32 mouse cellular contexts compared by ENCODE assay signal in genomic region chr14:94522007-94522406, GRCm38 (mm10).
A peak's percentile ranks its signal among the peaks of the same experiment; 100 is the strongest.
DNase-seq lines count a peak whose midpoint lies in the region; ATAC-seq and TF ChIP-seq lines count a peak whose summit lies in the region.
"Had no signal": no experiment of that assay in that cellular context is flagged by ENCODE, and none has a peak within 500 bp of the region (broad histone marks: within the 10 kb centered on the region; RNA-seq: fewer than 3 reads in every experiment).

No protein-coding gene starts in this region.

- H3K27ac ChIP-seq in kidney, embryonic 14.5 days (ENCODE audit: low read depth, low read length), result no peak overlapping the region
- no peak overlapping the region for H3K27ac ChIP-seq in lung, embryonic 15.5 days
- no peak overlapping the region for H3K27ac ChIP-seq in neural tube, embryonic 11.5 days (ENCODE audit: low read depth, low read length)
- H3K27ac ChIP-seq: gastrocnemius, adult 2 months; heart, adult 2 months; hindbrain, embryonic 13.5 days; limb, embryonic 12.5 days; liver, embryonic 12.5 days; neural tube, embryonic 12.5 days; stomach, postnatal 0 days had no signal

- H3K4me1 ChIP-seq in kidney, embryonic 14.5 days (ENCODE audit: control insufficient read depth, insufficient read depth, low read length), result no peaks in the 10 kb centered on the region
- 0 out of 2 replicates have a peak, but pooled peaks cover 3% of the 10 kb centered on the region for H3K4me1 ChIP-seq in lung, embryonic 15.5 days
- no peaks in the 10 kb centered on the region for H3K4me1 ChIP-seq in lung, adult 2 months (ENCODE audit: control insufficient read depth, insufficient read depth, low read length)
- H3K4me1 ChIP-seq in neural tube, embryonic 11.5 days (ENCODE audit: control insufficient read depth, insufficient read depth, low read length), result no peaks in the 10 kb centered on the region
- H3K4me1 ChIP-seq: heart, embryonic 12.5 days; limb, embryonic 12.5 days; liver, embryonic 12.5 days; megakaryocyte, embryonic 14.5 days had no signal

- no peak for TF ChIP-seq POLR2A in lung, adult 2 months (IDR thresholded peaks at IDR 0.05; ENCODE audit: borderline replicate concordance, extremely low read depth, low read depth, low read length)

- H3K4me3 ChIP-seq in kidney, embryonic 14.5 days (ENCODE audit: low read length), result no peak overlapping the region
- H3K4me3 ChIP-seq in lung, embryonic 15.5 days, result no peak overlapping the region
- no peak overlapping the region for H3K4me3 ChIP-seq in lung, adult 2 months (replicated peaks; ENCODE audit: extremely low read depth, low read depth, low read length)
- no peak overlapping the region for H3K4me3 ChIP-seq in neural tube, embryonic 11.5 days (ENCODE audit: low read depth, low read length)
- H3K4me3 ChIP-seq: gastrocnemius, adult 2 months; heart, adult 2 months; heart, embryonic 12.5 days; hindbrain, embryonic 13.5 days; limb, embryonic 12.5 days; liver, embryonic 12.5 days; megakaryocyte, embryonic 14.5 days; neural tube, embryonic 12.5 days had no signal

- no peak for DNase-seq in kidney, adult 9 months
- DNase-seq in lung, adult 2 months, result no peak
- DNase-seq in neural tube, embryonic 11.5 days (ENCODE audit: low spot score), result no peak
- DNase-seq in neural tube, embryonic 10.5 days (ENCODE audit: extremely low spot score, low spot score), result no peak
- DNase-seq in gastrocnemius, adult 8-10 months (ENCODE audit: low spot score in 2 of 2), result no peak
- no peak for DNase-seq in adrenal gland, postnatal 4 days (ENCODE audit: low spot score in 2 of 2)
- DNase-seq: adrenal gland, postnatal 14 days; cerebellum, adult 18-20 months; cerebellum, postnatal 10 days; gastrocnemius, adult 2 months; heart, adult 2 months; heart, postnatal 4 days; kidney, postnatal 10 days; layer of hippocampus, adult 9-11 months; liver, postnatal 0 days; lung, postnatal 36 days; right cerebral cortex, adult 18-20 months; spleen, adult 18-20 months; thymus, adult 18-20 months; thymus, postnatal 25 days had no signal

- H3K36me3 ChIP-seq in kidney, embryonic 14.5 days (ENCODE audit: control insufficient read depth, insufficient read depth, low read length), result no peaks in the 10 kb centered on the region
- no peaks in the 10 kb centered on the region for H3K36me3 ChIP-seq in lung, embryonic 15.5 days
- H3K36me3 ChIP-seq in neural tube, embryonic 11.5 days (ENCODE audit: control insufficient read depth, insufficient read depth, low read length), result no peaks in the 10 kb centered on the region
- H3K36me3 ChIP-seq: heart, embryonic 12.5 days; hindbrain, embryonic 13.5 days; limb, embryonic 12.5 days; liver, embryonic 12.5 days; neural tube, embryonic 12.5 days had no signal

- no peaks in the 10 kb centered on the region for H3K27me3 ChIP-seq in kidney, embryonic 14.5 days (ENCODE audit: control insufficient read depth, insufficient read depth, low read length)
- H3K27me3 ChIP-seq in lung, embryonic 15.5 days, result no peaks in the 10 kb centered on the region
- no peaks in the 10 kb centered on the region for H3K27me3 ChIP-seq in neural tube, embryonic 11.5 days (ENCODE audit: control insufficient read depth, insufficient read depth, low read length)
- H3K27me3 ChIP-seq: heart, embryonic 12.5 days; hindbrain, embryonic 13.5 days; limb, embryonic 12.5 days; liver, embryonic 12.5 days; megakaryocyte, embryonic 14.5 days; neural tube, embryonic 12.5 days; Patski had no signal

- H3K9me3 ChIP-seq in kidney, embryonic 14.5 days (ENCODE audit: control insufficient read depth, low read length), result no peaks in the 10 kb centered on the region
- H3K9me3 ChIP-seq in lung, embryonic 15.5 days, result no peaks in the 10 kb centered on the region
- H3K9me3 ChIP-seq in neural tube, embryonic 11.5 days (ENCODE audit: control insufficient read depth, low read length), result no peaks in the 10 kb centered on the region
- H3K9me3 ChIP-seq: heart, embryonic 12.5 days; hindbrain, embryonic 13.5 days; limb, embryonic 12.5 days; liver, embryonic 12.5 days; megakaryocyte, embryonic 14.5 days; neural tube, embryonic 12.5 days had no signal

- H3K9ac ChIP-seq in kidney, embryonic 14.5 days (ENCODE audit: low read depth, low read length), result no peak overlapping the region
- H3K9ac ChIP-seq in lung, embryonic 15.5 days, result no peak overlapping the region
- H3K9ac ChIP-seq in neural tube, embryonic 11.5 days (ENCODE audit: low read length), result no peak overlapping the region
- H3K9ac ChIP-seq: heart, embryonic 12.5 days; hindbrain, embryonic 13.5 days; limb, embryonic 12.5 days; liver, embryonic 12.5 days; liver, postnatal 0 days; neural tube, embryonic 12.5 days had no signal

- 33% methylated on average over 2 of the region's 2 CpGs for WGBS in kidney, embryonic 14.5 days
- WGBS in lung, embryonic 15.5 days, result 17% methylated on average over 2 of the region's 2 CpGs
- WGBS in lung, adult 2 months, result 36% methylated on average over 2 of the region's 2 CpGs
- 31% methylated on average over 2 of the region's 2 CpGs for WGBS in neural tube, embryonic 11.5 days

- no peak overlapping the region for H3K4me2 ChIP-seq in kidney, embryonic 14.5 days (replicated peaks; ENCODE audit: low read depth, low read length)
- no peak overlapping the region for H3K4me2 ChIP-seq in lung, embryonic 15.5 days
- H3K4me2 ChIP-seq in neural tube, embryonic 11.5 days (ENCODE audit: low read depth), result no peak overlapping the region
- H3K4me2 ChIP-seq: heart, embryonic 12.5 days; hindbrain, embryonic 13.5 days; limb, embryonic 12.5 days; liver, embryonic 12.5 days; neural tube, embryonic 12.5 days had no signal

- peak; percentile 75; the same call in 1 of the 2 replicates for ATAC-seq in kidney, embryonic 14.5 days (ENCODE audit: low FRiP score, low TSS enrichment)
- ATAC-seq in lung, embryonic 15.5 days (ENCODE audit: borderline replicate concordance, extremely low read depth, low FRiP score, low TSS enrichment), result peak; percentile 62; the same call in 1 of the 2 replicates
- ATAC-seq in neural tube, embryonic 11.5 days (ENCODE audit: insufficient read depth, low FRiP score, low TSS enrichment), result peak; percentile 24; the same call in 1 of the 2 replicates
- ATAC-seq: forebrain, embryonic 14.5 days; intestine, postnatal 0 days; liver, embryonic 12.5 days; liver, postnatal 0 days; Patski had no signal

- no peak for TF ChIP-seq CTCF in lung, adult 2 months (IDR thresholded peaks at IDR 0.05; ENCODE audit: insufficient read depth, low read length)

Comparison
In these comparisons a context has a peak if more than half of its experiments do, and no peak if none do; other contexts are left out.
1. ATAC-seq: peak in every context shown above with its lines; median percentile 75 in kidney, embryonic 14.5 days; 62 in lung, embryonic 15.5 days; 24 in neural tube, embryonic 11.5 days.